Mouse (Mus musculus): ENCODE data around the gene Rassf5. TPM values are rescaled to one million over a fixed set of nuclear protein-coding genes. Genes with fewer than 3 reads are reported as not detected.

Rassf5 gene
- polyA plus RNA-seq, 1 experiment from 2014 or later: 2.6 TPM

DNA sequence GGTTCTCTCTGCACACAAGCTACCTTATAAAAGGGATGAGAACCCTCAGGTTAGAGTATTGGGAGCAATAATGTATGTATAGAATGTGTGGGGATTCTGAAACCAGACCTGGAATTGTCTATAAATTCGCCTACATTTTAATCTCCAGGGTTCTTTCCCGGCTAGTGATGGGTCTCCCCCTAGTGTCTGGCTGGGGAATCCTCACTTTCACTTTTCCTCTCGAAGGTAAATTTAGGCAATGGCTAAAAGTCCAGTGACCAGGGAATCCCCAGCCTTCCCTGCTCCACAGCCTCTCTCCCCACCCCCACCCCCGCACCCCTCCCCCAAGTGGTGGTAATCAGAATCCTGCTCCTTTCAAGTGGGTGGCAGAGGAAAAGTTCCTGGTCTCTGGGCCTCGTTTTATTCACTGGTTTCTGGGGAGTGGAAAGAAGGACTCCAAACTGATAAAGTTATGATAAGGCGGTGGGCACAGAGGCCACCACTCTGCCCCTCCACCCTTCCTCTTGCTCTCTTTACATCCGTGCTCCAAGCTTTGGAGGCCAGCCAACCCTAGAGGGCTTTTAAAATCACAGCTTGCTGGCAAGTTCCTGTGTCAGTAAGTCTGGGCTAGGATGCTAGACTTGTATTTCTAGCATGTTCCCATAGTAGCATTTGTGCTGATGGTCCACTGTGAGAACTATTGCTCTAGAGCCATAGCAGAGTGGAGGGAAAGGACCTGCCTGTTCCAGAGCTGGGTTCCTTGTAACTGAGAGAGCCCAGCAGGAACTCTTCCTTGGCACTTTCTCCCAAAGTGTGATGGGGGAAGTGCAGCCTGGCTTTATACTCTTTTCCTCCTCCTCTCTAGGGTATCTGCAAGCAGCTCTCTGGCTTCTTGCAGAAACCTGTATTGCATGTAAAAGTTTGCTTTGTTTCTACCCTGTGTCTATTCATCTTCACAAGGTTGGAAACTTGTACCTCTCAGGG lies 1.7 kb upstream of the Rassf5 start:
- H3K4me3 ChIP-seq: no peak overlapping the region
- H3K4me2 ChIP-seq: no peak overlapping the region; the same call in 1 of the 2 replicates
- ATAC-seq (ENCODE audit: low FRiP score): no peak
- peaks cover 26% of the 10 kb centered on the region for H3K4me1 ChIP-seq (replicated peaks)
- no peaks in the 10 kb centered on the region for H3K36me3 ChIP-seq
- H3K27me3 ChIP-seq: peaks cover 47% of the 10 kb centered on the region
- WGBS: 18% methylated on average over 7 of the region's 7 CpGs
- H3K9ac ChIP-seq: no peak overlapping the region
- H3K9me3 ChIP-seq: no peaks in the 10 kb centered on the region
- H3K27ac ChIP-seq: no peak overlapping the region

DNA sequence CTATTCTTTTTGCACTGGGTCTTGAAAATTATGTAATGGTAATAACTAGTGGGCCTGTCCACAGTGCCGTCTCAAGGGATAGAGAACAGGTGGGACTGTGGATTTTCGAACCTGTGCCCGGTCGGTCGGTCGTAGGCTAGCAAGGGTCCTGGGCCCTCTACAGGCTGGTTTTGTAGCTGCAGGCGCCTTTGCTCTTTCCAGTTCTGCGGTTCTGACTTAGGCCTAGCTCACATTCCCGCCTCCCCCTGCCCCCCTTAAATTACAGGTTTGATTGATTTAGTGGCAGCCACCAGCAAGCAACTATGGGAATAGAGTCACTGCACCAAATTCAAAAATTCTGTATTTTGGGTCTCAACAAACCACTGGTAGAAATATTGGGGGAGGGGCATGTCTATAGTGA lies 868 bp upstream of the Rassf5 start:
- Histone ChIP-seq H3K9me3 (no peaks in the 10 kb centered on the region), H3K27ac (no peak overlapping the region), H3K4me2 (peak overlapping the region; percentile 96), H3K9ac (peak overlapping the region; percentile 86), H3K27me3 (peaks cover 49% of the 10 kb centered on the region), H3K4me1 (replicated peaks) (peaks cover 30% of the 10 kb centered on the region), H3K4me3 (peak overlapping the region; percentile 73), H3K36me3 (no peaks in the 10 kb centered on the region)
- WGBS: 7% methylated on average over 9 of the region's 9 CpGs
- peak; percentile 30 for ATAC-seq (ENCODE audit: low FRiP score)

DNA sequence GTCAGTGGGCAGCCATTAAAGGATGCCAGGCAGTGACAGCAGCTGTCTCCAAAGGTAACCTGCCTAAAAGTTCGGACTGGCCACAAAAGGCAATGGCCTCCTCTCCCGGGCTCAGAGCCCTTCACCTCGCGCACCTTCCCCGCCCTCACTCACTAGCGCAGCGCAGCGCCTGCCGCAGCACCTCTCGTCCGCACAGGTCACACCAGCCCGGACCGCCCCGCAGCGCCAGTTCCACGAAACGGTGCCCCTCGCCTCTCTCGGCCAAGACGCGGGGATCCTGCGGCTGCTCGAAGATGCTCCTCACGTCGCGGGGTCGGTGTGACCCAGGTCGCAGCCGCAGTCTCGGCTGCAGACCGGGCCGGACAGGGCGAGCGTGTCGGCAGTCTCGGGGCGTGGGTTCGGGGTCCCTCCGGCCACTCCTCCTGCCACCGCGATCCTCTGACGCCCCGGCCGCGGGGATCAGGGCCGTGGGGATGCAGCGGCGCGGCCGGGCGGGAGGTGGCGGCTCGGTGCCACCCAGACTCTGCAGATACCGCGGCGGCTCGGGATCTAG lies 446 bp downstream of the Rassf5 start:
- Histone ChIP-seq H3K27ac (no peak overlapping the region), H3K4me2 (peak overlapping the region; percentile 96), H3K4me1 (replicated peaks) (peaks cover 43% of the 10 kb centered on the region), H3K9me3 (no peaks in the 10 kb centered on the region), H3K9ac (peak overlapping the region; percentile 86), H3K27me3 (peaks cover 49% of the 10 kb centered on the region), H3K4me3 (peak overlapping the region; percentile 73), H3K36me3 (no peaks in the 10 kb centered on the region)
- ATAC-seq (ENCODE audit: low FRiP score): peak; percentile 30
- 2% methylated on average over 56 of the region's 57 CpGs for WGBS

DNA sequence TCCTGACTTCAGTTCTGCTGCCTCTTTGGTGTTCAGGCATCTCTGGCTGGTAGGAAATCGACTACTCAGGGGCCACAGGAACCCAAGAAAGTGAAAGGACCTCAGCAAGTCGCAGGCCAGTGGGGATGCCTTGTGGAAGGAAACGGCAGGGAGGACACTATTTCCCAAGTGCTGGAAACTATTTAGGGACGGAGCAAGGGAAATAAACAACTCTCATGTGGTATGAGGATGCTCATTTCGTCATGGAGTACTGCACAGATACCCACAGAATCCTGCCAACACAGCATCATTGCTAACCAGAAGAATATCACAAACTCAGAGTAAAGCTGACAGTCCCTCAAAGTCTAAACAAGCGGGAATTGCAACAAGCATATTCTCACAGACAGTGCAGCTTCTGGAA lies 2.1 kb downstream of the Rassf5 start:
- 59% methylated on average over 6 of the region's 6 CpGs for WGBS

DNA sequence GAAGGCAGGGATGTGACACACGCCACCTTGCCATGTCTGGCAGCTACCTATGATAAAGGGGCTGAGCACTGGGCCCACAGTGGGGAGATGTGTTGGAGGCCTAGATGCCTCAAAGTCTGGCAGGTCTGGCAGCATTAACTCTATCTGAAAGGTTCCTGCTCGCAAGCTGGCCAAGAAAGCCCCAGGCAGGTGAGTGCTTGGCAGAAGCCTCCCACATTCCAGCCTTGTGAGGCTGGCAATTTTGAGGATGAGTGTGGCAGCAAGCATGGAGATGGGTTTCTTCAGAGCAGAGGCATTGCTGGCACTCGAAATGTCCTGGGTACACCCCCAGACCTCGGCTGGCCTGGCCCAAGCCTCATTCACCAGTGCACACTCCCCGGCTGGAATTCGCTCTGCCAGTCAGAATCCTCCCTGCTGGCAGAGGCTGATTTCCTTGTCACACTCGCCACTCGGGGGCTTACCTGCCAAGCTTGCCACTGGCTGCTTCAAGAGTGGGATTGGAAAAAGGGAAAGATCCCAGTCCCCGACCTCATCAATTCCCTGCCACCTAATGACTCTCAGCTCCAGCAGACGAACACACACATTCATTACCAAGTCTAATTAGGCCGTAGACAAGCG lies 5.4 kb downstream of the Rassf5 start:
- Histone ChIP-seq H3K9me3 (no peaks in the 10 kb centered on the region), H3K9ac (peak overlapping the region; percentile 49; the same call in 1 of the 2 replicates), H3K27ac (peak overlapping the region; percentile 88), H3K4me3 (no peak overlapping the region), H3K36me3 (no peaks in the 10 kb centered on the region), H3K4me2 (no peak overlapping the region), H3K4me1 (replicated peaks) (peaks cover 40% of the 10 kb centered on the region), H3K27me3 (peaks cover 29% of the 10 kb centered on the region)
- 51% methylated on average over 12 of the region's 12 CpGs for WGBS
- peak; percentile 29; the same call in 1 of the 2 replicates for ATAC-seq (ENCODE audit: low FRiP score)

More for the DNA sequence above, 2.1 kb downstream of the Rassf5 start:
- Histone ChIP-seq H3K4me3 (no peak overlapping the region), H3K9me3 (no peaks in the 10 kb centered on the region), H3K9ac (no peak overlapping the region), H3K27ac (no peak overlapping the region), H3K4me1 (replicated peaks) (peaks cover 57% of the 10 kb centered on the region), H3K36me3 (no peaks in the 10 kb centered on the region), H3K4me2 (peak overlapping the region; percentile 96), H3K27me3 (peaks cover 39% of the 10 kb centered on the region)
- no peak for ATAC-seq (ENCODE audit: low FRiP score)

DNA sequence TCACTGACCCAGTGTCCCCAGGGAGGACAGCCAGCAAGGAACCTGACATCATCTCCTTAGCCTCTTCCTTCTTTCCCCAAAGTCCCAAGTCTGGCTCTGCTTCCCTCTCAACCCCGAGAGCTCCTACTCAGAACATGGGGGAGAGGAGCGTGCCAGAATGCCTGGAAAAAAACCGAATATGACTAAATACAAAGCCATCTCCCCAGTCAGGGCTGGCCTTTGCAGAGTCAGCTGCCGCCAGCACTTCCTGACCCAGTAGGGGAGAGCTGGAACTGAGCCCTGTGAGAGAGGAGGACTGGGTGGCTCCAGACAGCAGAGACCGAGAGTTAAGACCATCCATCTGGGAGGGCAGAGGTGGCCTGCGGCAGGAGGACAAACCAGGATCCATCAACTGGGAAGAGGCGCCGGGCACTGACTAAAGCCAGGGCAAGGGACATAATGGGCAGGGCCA lies 6.1 kb downstream of the Rassf5 start:
- H3K27me3 ChIP-seq: peaks cover 22% of the 10 kb centered on the region
- H3K4me3 ChIP-seq: no peak overlapping the region
- H3K4me1 ChIP-seq (replicated peaks): peaks cover 34% of the 10 kb centered on the region
- no peak overlapping the region for H3K4me2 ChIP-seq
- H3K27ac ChIP-seq: peak overlapping the region; percentile 88
- H3K36me3 ChIP-seq: no peaks in the 10 kb centered on the region
- 68% methylated on average over 8 of the region's 8 CpGs for WGBS
- peak overlapping the region; percentile 49; the same call in 1 of the 2 replicates for H3K9ac ChIP-seq
- H3K9me3 ChIP-seq: no peaks in the 10 kb centered on the region
- no peak for ATAC-seq (ENCODE audit: low FRiP score)

DNA sequence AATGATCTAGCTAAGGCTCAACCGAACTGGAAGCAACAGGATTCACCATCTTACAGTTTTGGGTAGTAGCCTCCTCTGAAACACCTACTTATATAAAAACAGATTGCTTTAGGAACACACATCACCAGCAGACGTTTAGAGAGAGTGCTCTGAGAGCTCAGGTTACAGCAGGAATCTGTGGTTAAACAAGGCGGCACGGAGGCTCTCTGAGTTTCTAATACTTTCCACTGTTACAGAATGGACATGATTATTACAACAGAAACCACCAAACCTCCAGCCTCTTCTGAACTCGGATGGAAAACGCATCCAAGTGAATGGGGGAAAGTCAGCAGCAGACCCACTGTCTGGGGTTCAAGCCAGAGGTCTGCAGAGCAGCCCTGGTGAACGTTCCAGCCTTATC lies 9.0 kb downstream of the Rassf5 start:
- H3K4me2 ChIP-seq: no peak overlapping the region
- no peak for ATAC-seq (ENCODE audit: low FRiP score)
- no peak overlapping the region for H3K4me3 ChIP-seq
- H3K27ac ChIP-seq: no peak overlapping the region
- 74% methylated on average over 7 of the region's 7 CpGs for WGBS
- H3K4me1 ChIP-seq (replicated peaks): peaks cover 31% of the 10 kb centered on the region
- H3K9ac ChIP-seq: no peak overlapping the region
- no peaks in the 10 kb centered on the region for H3K36me3 ChIP-seq
- H3K9me3 ChIP-seq: no peaks in the 10 kb centered on the region
- no peaks in the 10 kb centered on the region for H3K27me3 ChIP-seq

DNA sequence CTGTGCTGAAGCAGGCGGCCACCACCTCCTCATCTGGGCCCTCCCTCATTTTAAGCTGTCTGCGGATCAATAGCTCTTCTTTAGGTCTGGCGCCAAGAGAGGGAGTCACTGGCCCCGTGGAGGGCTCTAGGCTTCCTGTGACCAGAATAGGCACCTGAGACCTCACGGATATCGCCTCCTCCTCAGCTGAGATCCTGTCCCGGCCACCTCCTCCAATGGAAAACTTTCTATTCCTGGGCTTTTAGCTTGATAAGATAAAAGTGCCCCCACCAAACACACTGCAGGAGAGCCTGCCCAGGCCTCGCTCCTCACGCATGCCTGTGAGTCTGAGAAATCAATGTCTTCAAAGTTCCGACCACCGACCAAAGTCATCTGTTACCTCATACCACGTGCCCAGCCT lies 11.5 kb downstream of the Rassf5 start:
- H3K27ac ChIP-seq: peak overlapping the region; percentile 60; the same call in 1 of the 2 replicates
- H3K4me1 ChIP-seq (replicated peaks): peaks cover 6% of the 10 kb centered on the region
- H3K9ac ChIP-seq: no peak overlapping the region
- no peaks in the 10 kb centered on the region for H3K27me3 ChIP-seq
- H3K36me3 ChIP-seq: no peaks in the 10 kb centered on the region
- ATAC-seq (ENCODE audit: low FRiP score): no peak
- H3K9me3 ChIP-seq: no peaks in the 10 kb centered on the region
- WGBS: 68% methylated on average over 12 of the region's 12 CpGs
- no peak overlapping the region for H3K4me2 ChIP-seq
- H3K4me3 ChIP-seq: no peak overlapping the region

DNA sequence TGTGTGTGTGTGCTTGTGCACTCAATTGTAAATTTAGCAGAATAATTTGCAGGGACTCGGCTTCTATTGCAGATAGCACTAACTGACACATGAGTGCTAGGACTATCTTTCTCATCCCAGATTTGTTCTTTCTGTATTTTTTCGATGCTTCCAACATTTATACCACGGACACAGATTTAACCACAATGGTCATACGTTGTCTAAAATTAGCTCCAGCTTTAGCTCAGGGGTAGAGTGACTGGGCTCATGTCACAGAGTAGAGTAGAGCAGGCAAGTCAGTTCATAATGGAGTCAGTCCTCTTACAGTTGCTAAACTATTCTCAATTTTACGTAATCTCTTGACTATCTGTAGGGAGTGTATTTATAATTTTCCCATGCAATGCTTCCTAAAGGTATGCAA lies 16.4 kb downstream of the Rassf5 start:
- H3K27me3 ChIP-seq: no peaks in the 10 kb centered on the region
- H3K4me3 ChIP-seq: no peak overlapping the region
- H3K27ac ChIP-seq: no peak overlapping the region
- no peaks in the 10 kb centered on the region for H3K36me3 ChIP-seq
- 0 out of 2 replicates have a peak, but pooled peaks cover 3% of the 10 kb centered on the region for H3K4me1 ChIP-seq (replicated peaks)
- WGBS: 92% methylated on average over 5 of the region's 5 CpGs
- H3K9ac ChIP-seq: no peak overlapping the region
- H3K9me3 ChIP-seq: no peaks in the 10 kb centered on the region
- no peak for ATAC-seq (ENCODE audit: low FRiP score)
- no peak overlapping the region for H3K4me2 ChIP-seq

DNA sequence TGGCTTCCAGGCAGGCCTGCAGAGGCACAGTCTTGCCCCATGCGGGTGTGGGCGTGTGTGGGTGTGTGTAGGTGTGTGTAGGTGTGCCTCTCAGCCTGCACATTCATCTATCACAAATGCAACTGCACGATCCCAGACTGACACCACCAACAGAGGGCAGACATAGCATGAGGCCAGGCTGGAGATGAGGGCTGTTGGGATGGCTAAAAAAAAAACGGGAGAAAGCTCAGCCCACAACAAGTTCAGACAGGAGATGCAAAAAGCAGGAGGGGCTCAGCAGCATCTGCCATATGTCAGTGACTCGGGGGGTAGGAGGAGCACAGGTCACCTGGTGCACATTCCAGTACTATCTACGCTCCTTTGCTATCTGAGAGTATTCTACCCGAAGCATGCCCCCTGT lies 16.8 kb downstream of the Rassf5 start:
- no peak for ATAC-seq (ENCODE audit: low FRiP score)
- H3K27ac ChIP-seq: no peak overlapping the region
- 0 out of 2 replicates have a peak, but pooled peaks cover under 1% of the 10 kb centered on the region for H3K4me1 ChIP-seq (replicated peaks)
- H3K9ac ChIP-seq: no peak overlapping the region
- no peak overlapping the region for H3K4me3 ChIP-seq
- no peaks in the 10 kb centered on the region for H3K27me3 ChIP-seq
- no peak overlapping the region for H3K4me2 ChIP-seq
- no peaks in the 10 kb centered on the region for H3K36me3 ChIP-seq
- 72% methylated on average over 7 of the region's 7 CpGs for WGBS
- H3K9me3 ChIP-seq: no peaks in the 10 kb centered on the region

DNA sequence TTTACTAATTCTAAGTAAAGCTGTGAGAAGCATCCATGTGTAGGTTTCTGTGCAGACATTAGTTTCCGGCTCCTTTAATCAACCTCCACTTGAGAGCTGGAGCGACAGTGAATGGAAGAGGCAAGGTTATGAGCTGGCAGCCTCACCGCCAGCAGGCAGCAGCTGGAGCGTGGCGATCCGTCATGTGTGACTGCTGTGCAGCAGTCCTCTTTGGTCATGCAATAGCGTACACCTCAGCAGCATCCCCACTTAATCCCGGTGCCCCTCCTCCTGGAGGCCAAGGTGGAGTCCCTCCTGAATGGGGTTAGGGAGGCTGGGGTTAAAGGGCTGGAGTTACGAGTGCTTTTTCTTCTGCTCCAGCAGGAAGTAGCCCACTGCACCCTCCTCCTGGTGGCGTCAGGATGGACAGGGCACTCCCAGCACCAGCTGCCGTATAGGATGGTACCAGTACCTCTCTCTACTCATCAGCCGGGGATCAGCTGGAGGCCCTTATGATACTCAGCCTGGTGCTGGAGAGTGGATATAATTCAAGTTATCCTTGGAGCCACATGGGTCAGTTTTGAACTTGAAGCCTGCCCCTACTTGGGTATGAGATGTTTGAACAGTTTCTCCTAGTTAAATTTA lies 20.1 kb downstream of the Rassf5 start:
- ATAC-seq (ENCODE audit: low FRiP score): peak; percentile 77
- Histone ChIP-seq H3K9me3 (no peaks in the 10 kb centered on the region), H3K27me3 (no peaks in the 10 kb centered on the region), H3K4me2 (no peak overlapping the region), H3K36me3 (no peaks in the 10 kb centered on the region), H3K27ac (no peak overlapping the region; the same call in 1 of the 2 replicates), H3K9ac (no peak overlapping the region), H3K4me3 (no peak overlapping the region), H3K4me1 (replicated peaks) (no peaks in the 10 kb centered on the region)
- WGBS: 50% methylated on average over 12 of the region's 12 CpGs

DNA sequence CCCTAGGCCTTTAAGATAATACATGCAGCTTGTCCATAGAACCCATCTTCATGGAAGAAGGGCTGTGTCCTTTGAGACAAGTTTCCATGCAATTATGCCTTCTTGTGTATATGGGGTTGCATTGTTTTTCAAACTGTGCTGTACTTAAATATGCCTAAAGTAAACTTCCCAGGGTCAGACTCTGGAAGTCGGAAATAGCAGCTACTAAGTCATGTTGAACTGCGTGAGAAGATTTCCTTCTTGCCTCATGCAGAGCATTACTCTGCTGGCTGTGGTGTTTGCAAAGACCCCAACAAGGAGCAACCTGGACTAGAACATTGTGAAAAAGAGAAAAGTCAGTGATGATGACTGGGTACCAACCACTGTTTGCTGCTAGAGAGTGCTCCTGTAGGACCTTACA lies 21.7 kb downstream of the Rassf5 start:
- H3K4me1 ChIP-seq (replicated peaks): no peaks in the 10 kb centered on the region
- no peak overlapping the region for H3K4me2 ChIP-seq
- H3K4me3 ChIP-seq: no peak overlapping the region
- H3K9me3 ChIP-seq: no peaks in the 10 kb centered on the region
- no peak overlapping the region for H3K27ac ChIP-seq
- ATAC-seq (ENCODE audit: low FRiP score): no peak
- 92% methylated on average over 2 of the region's 2 CpGs for WGBS
- H3K36me3 ChIP-seq: no peaks in the 10 kb centered on the region
- H3K9ac ChIP-seq: no peak overlapping the region
- no peaks in the 10 kb centered on the region for H3K27me3 ChIP-seq
